Mouse (Mus musculus): ENCODE measurements around the gene Tsen15.
A peak's percentile ranks its signal among the peaks of the same experiment; 100 is the strongest.

Gene Tsen15

DNA sequence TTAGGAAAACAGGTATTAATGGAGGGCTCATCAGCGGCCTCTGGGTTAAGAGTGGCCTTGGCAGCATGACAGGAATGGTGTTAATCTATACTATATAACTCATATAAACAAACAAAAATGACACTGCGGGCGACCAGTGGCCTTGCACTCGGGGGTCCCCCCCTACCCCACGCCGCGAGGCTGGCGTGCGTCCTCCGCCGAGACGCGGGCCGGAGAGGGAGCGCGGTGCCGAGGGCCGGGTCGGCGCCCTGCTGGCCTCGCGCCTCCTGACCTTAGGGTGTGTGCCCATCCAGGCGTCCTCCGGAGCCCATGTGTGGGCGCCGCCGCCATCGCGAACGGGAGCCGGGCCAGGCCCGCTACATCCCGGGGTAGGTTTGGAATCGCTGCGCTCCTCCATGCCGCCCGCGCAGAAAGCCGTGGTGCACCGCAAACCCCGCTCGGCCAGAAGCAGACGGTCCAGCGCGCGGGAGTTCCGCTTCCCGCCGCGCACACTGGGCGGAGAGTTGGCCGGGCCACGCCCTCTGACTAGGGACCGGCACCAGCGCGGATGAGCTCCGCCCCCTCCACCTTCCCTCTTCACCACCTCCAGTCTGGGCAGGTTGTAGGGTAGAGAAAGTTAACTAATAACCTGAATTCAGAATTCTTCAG, at the start of gene Tsen15:
Tsen15 (minus strand) TSS at position 501 of the 648 bp plus-strand sequence.
- DNase-seq (ENCODE audit: low spot score) = peak; percentile 83

DNA sequence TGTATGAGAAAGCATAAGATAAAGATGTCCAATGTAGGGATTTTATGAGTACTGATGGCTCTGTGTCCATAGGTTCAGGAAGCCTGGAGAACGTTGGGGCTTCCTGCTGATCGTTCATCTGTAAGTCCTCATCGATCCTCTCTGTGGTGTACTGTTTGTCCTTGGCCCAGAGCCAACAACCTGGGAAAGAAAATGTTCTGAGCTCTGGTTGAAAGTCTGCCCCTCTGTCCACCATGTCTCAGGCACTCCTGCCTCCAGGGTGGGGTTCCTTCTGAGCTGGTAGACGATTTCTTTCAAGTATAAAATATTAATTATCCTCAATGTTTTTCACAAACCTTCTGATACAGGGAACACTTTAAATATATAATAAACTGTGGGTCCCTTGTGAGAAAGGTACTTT, 47.7 kb upstream of the Tsen15 start:
- no peak for DNase-seq (ENCODE audit: low spot score)

GRCm38 (mm10) chr1:152429805-152430204, 43.3 kb upstream of the Tsen15 start:
- no peak for DNase-seq (ENCODE audit: low spot score)

DNA sequence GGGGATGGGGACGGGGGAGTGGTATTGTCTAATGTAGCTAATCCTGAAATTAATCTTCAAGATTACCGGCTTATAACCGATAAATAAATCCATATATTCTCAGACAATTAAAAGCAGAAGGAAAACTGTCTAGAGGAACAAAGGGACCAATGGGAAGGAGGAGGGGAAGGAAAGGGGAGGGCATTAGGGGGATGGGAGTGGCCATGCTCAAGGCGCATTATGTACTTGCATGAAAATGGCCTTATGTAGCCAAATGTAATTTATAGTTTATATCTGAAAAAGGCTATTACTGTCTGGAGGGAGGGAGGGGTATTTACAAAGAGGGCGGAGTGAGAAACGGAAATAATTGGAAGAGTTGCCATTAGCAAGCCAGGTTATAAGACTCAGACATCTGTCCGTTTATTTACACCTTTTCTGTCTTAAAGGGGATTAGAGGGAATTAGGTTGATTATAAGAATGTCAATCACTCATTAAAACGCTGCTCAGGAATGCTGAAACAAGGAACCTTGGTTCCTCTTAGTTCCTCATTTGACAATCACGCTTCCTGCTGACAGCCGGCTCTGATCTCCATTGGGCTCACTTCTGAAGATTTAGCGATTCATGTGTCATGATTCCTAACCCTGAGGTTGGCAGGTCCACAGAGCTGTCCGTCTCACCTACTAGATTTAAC, 41.6 kb upstream of the Tsen15 start:
- DNase-seq (ENCODE audit: low spot score) = no peak

DNA sequence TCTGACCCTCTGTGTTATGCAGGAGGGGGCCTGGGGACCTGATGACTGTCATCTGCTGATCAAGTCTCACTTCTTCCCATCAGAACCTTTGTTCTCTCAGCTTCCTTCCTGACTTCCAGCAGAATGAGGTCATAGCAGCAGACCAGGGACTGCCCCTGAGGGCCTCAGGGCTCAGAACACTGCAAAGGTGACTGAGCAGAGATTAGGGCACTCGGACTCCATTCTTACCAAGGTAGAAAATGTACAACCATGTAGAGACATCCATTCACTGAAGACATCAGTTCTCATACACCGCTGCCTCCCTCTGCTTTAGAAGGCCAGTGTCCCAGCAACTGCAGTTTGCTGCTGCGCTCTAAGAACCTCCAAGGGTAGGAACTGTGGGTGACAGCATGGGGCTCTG, 36.6 kb upstream of the Tsen15 start:
- DNase-seq (ENCODE audit: low spot score) = no peak

- DNase-seq (ENCODE audit: low spot score) = no peak
Measured at GRCm38 (mm10) chr1:152422295-152422694, 35.8 kb upstream of the Tsen15 start.

DNA sequence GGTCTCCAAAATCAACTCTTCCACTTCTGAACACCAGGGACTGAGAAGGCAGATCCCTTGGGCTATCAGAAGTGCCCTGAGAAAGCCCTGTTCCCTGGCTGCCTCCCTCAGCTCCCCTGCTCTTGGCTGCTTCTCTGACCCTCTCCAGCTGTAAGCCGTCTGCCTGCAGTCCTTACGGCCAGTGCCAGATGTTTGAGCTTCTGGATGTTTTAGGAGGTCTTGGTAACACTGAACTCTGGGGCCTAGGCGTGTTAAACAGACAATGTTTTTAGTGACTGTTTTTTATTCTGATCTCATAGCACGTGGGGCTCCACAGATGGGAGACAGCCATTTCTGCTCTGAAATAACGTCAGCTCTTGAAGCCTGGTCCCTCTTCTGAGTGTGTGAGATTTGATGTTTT, 31.1 kb upstream of the Tsen15 start:
- DNase-seq (ENCODE audit: low spot score) = peak; percentile 56

- no peak for DNase-seq (ENCODE audit: low spot score)
Measured at GRCm38 (mm10) chr1:152416306-152416904, 29.9 kb upstream of the Tsen15 start.

DNA sequence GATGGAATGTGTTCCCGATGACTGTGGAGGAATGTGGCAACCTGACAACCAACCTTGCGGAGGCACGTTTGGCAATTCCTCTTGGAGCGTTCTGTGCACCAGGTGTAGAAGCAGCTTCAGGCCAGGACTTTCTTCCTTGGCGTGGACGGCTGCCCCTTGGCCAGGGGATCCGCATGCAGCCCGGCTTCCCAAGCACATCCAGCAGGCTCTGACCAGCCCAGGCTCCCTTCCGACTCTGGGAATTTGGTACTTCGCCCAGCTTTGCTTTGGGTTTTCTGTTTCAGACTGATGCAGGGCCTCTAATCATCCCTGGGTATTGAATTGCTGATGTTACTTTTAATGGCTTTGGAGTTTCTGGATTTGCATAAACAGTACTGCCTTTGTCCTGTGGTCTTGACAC, 28.0 kb upstream of the Tsen15 start:
- DNase-seq (ENCODE audit: low spot score) = no peak

DNA sequence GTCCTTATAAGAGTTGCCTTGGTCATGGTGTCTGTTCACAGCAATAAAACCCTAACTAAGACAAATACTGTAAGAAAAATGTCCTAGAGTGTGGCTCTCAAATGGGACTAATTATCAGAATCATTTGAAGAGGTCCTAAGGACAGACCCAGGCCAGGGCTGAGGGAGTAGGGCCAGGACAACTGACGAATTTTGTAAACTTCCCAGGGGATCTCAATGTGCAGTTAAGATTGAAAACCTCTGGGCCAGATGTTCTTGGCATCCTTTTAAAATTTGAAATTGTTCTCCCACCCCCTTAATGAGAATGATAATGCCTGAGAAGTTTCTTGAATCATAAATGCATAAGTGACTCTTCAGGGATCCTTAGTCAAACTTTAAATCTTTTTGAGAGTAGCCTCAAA, 27.5 kb upstream of the Tsen15 start:
- no peak for DNase-seq (ENCODE audit: low spot score)

DNA sequence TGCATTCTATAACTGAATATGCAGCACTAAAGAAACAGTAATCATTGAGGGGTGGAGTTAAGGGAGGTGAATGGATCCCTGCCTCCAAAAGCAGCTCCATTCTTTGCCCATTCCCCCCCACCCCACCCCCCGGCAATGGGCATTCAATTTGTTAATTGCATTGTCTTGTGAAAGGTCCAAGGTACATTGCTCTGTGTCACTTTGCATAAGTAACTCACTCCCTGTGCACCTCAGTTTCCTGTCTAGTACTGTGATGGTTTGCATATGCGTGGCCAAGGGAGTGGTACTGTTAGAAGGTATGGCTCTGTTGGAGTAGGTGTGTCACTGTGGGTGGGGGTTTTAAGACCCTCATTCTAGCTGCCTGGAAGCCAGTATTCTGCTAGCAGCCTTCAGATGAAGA, 26.6 kb upstream of the Tsen15 start:
- DNase-seq (ENCODE audit: low spot score) = no peak

GRCm38 (mm10) chr1:152410657-152411056, 24.2 kb upstream of the Tsen15 start:
- DNase-seq (ENCODE audit: low spot score) = no peak

- DNase-seq (ENCODE audit: low spot score) = no peak
Measured at GRCm38 (mm10) chr1:152409356-152409755, 22.9 kb upstream of the Tsen15 start.

DNA sequence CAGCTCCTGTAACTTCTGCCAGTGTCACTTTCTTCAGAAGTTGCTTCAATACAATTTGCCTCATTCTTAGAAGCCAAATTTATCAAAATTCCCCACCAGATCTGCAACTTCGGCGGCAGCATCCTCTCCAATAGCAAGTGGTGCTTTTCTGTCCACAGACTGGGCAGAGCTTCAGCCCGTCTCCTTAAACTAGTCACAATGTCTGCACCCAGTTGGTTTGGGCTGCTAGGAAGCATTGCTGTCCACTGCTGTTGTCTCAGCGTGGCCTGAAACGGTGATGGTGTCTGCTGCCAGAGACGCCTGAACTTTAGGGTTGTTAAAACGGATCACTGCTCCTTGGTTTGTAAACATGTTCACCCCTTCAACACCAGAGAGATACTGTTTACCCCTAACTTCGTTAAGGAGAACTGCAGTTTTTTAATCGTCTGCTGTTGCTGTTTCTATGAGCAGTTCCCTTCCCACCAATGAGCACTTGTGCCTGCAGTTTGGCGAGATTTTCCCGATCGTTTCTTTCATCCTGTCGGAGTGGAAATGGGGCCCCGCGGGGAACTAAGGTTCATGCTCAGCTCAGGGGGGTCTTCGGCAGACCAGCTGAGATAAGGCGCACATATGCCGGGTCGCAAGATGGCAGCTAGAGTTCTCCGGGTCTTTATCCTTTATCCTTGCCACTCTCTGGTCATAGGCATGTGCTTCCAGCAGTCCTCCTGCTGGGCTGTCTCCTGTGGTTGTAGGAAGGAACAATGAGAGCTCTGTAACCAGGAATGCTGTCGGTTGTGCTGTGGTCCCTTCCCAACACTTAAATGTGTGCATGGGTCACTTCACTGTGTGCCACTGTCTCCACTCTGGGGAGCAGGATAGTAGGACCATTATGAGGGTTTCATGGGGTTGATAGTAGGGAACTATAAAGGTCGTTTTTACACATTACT, 20.8 kb upstream of the Tsen15 start:
- DNase-seq (ENCODE audit: low spot score) = peak; percentile 46

GRCm38 (mm10) chr1:152400556-152401540, 14.4 kb upstream of the Tsen15 start:
- DNase-seq (ENCODE audit: low spot score) = peak; percentile 30

DNA sequence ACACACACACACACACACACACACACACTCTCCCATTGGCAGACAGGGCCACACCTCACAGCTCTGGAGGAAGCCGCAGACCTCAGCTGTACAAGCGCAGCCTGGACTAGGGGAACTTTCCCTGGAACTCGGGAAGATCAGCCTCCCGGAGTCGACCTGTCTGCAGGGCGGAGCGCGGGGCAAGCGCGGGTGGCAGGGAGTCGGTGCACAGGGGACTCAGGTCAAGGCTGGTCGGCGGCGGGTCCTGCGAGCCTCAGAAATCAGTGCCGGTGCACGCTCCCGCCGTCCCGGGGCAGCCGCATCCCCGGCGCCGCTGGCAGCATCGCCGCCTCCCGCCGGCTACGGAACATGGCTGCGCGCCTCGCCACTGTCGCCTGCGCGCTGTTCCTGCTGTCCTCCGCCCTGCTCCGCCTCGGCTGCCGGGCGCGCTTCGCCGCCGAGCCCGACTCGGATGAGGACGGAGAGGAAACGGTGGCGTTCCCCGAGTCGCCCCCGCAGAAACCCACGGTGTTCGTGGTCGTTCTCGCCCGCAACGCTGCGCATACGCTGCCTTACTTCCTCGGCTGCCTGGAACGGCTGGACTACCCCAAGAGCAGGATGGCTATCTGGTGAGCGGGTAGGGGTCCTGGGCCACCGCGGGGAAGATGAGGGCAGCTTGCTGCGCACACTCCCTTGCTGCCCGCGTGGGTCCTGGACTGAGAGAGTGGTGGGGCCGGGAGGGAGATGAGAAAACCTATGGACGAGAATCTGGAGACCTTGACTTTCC, 13.5 kb upstream of the Tsen15 start, which contains the start of gene Colgalt2:
Colgalt2 (plus strand) TSS at position 41 of the 766 bp plus-strand sequence.
- DNase-seq (ENCODE audit: low spot score) = peak; percentile 72

- DNase-seq (ENCODE audit: low spot score) = no peak
Measured at GRCm38 (mm10) chr1:152398708-152399107, 12.2 kb upstream of the Tsen15 start.

DNA sequence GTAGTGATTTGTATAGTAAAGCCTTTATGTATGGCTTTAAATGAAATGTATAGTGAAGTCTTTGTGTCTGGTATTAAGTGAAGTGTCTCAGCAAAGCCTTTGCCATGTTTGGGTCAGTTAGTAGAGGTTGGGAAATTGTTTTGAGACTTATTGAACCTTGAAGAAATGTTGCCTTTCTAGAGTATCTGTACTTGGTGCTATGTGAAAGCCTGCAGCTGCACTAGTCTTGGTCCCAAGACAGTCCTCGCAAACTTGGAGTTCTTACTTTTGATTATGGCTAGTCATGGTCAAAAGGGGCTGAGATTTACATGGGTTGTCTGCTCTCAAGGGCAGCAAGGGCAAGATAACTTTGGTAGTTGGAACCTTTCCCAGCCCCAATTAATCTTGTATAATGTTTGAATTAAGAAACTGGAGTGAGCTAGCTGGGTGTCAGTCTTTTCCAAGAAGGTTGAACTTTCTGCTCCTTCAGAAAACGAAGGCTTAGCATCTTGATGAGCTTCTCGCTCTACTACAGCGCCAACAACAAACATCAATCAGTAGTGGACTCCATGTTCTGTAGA, 8.5 kb upstream of the Tsen15 start:
- no peak for DNase-seq (ENCODE audit: low spot score)

GRCm38 (mm10) chr1:152394137-152394536, 7.6 kb upstream of the Tsen15 start:
- DNase-seq (ENCODE audit: low spot score) = no peak

- DNase-seq (ENCODE audit: low spot score) = no peak
Measured at GRCm38 (mm10) chr1:152389271-152389670, 2.8 kb upstream of the Tsen15 start.

All from embryo, embryonic 10.5 days (tissue).